Mouse (Mus musculus) c-Kit-positive CD71-positive TER-119-positive erythroid progenitor cells, embryonic 14.5 days (primary cell): Measurements from ENCODE around the gene Egfr.

Experiments
- DNase-seq: peaks from one replicate; pipeline ENCODE4 v3.0.0-alpha.2; 2013; ENCODE audit warnings: low spot score

Egfr gene

DNA sequence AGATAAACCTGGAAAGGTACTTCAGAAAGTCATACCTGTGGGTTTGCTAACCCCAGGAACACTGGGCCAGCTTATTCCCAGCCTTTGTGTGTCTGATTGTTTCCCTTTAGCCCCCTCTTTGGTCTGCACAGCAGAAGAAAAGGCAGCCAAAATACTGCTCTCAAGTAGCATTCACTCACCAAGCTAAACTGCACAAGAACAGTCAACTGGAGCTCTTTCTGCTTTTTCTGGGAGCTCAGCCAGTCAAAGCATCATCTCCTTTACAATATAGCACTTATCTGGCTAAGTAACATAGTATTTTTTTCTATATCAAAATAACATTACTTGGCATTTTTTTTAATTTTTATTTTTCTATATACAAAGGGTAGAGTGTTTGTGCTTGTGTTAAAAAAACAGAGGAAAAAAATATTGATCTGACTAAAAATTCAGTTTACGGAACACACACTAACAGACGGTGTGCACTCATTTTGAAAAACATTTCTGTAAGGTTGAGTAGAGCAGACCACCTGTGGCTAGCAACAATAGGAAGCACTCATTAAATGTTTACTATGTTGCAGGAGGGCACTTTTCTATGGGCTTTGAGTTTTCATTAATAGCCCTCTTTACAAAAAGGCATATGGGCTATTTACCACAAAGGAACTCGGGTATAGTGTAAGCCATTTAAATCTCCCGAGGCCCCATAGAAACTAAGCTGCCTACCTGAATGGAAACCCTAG, 72.0 kb downstream of the Egfr start:
- no peak for DNase-seq

DNA sequence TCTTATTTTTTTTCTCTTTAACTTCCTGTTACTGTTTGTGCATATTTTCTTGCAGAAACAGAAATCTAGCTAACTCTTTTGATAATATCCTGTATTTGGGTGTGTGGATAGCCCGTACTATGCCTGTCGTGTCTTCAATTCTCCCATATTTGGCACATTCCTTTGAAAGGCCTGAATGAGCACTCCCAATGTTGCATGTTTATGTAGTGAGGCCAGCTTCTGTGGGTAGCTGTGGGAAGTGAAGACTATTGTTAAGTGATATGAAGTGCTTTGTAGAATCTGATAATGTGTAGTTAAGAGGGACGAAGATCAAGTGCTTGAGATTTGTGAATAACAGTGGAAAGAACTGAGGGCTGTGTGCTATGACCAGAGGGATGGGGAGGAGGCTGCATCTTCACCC, 77.5 kb downstream of the Egfr start:
- no peak for DNase-seq

DNA sequence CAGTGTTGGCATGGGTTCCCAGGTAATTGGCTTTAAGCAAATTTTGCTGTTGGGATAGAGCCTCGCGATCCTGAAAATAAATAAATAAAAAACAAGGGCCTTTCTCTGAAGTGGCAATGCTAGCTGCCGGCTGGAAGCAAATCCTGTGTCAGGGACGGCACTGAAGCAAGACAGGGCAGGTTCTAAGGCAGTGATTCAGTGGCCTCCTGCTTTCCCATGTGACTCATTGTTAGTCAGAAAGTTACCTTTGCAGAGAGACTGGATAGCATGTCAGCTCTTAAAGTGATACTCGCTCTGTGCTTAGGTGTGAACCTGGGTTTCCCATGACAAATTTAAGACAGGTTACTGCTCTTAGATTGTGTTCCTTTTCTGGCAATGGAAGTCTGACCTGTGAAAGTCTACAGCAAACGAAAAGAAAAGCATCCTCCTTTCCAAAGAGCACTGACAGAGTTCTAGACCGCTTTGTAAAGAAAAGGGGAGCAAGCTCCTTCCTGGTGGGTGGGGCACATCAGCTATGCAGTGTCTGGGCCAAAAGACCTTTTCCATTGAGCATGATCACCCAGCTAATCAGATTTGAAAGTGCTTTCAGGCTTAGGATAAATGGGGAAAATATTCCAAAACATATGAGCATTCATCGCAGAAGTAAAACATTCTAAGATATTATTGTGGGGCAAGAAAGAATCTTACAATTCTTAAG, 78.7 kb downstream of the Egfr start:
- no peak for DNase-seq

DNA sequence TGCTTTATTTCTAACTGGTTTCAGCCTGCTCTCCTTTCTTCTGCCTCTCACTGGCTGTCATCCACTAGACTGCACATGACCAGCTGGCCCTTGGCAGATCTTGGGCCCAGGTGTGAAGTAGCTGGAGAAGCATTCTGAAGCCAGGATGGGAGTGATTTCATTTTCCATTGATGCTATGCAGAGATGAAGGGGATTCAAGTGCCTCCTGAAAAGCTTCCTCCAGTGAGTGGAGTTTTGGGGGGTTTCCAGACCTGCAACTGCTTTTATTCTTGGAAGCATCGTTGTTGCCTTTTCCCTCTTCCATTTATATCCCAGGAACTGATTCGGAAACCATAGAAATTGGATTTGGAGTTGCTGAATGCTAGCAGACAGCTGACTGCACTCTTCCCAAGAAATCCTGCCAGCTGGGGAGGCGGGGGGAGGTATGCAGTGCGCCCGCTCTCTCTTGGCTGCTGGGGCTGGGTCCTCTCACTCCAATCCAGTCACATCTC, 80.0 kb downstream of the Egfr start:
- DNase-seq = no peak

DNA sequence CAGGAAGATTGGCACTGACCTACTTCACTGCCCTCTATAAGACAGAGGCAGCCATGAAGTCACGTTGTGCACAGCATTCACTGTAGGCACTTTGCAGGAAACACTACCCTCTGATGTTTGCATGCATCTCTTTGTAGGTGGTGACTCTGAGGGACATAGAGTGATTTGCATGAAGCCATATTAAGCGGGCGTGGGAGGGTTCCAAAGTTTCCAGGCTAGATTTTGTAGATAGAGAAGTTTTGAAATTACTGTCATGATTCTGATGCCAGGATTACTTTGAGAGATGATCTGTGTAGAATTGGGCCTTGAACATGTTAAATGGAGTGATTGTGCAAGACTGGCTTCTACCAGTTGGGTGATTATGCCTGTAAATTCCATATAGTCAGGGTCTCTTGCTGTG, 86.8 kb downstream of the Egfr start:
- no peak for DNase-seq

DNA sequence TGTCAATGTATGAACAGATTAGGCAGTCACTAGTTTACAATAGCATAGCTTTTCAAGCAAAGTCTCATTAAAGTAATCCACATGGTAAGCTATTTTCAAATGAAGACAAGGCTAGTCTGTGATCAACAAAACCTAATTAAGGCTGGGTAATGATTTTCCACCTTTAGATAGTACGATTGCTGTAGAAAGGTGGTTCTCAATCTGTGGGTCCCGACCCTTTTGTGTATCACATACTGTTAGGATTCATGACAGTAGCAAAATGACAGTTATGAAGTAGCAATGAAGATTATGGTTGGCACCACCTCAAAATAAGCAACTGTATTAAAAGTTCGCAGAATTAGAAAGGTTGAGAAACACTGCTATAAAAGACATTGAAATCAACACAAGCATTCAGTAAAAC, 90.9 kb downstream of the Egfr start:
- DNase-seq = no peak

DNA sequence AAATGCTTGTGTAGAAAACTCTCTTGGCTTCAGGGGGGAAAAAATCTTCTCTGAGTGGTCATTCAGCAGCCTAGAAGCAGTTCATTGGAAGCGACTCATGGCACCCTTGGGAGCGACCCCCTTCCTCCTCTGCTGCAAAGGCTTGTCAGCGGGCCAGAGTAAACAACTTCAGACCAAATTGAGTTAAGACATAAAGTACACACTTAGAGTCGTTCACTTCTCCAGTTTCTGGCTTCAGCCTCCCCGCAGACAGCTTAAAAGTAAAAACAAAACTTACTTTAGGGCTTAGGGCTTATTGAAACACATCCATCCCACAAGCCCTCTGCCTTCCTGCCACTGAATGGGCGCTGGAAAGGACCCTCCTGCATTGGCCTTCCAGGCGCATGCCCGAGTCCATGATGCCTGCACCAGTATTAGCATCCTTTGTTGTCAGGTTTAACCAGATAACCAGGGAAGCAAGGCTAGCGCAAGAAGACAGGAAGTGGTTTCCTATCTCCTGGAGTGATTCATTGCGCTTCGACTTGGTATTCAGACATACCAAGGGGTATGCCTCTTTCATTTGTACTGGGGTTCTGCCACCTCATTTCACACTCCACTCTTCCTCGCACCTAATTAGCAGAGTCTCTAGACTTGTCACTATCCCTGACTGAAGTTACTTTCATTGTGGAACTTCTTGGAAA, 92.0 kb downstream of the Egfr start:
- DNase-seq = no peak

DNA sequence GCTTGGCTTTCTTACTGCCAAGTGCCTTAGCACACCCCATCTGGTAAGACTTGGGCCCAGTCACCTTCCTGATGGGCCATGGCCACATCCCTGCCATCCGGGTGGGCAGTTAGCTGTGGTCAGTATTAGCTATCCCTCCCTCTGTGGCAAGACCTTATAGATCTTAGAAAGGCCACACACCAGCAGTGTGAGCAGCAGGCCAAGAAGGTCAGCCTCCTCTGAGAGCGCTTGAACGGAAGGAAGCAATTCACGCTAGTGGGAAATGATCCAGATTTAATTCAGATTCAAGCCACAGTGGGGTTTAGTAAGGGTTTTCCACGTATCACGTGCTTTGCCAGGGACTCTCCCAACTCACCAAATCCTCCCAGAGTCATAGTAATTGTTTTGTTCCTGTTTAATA, 96.9 kb downstream of the Egfr start:
- no peak for DNase-seq

DNA sequence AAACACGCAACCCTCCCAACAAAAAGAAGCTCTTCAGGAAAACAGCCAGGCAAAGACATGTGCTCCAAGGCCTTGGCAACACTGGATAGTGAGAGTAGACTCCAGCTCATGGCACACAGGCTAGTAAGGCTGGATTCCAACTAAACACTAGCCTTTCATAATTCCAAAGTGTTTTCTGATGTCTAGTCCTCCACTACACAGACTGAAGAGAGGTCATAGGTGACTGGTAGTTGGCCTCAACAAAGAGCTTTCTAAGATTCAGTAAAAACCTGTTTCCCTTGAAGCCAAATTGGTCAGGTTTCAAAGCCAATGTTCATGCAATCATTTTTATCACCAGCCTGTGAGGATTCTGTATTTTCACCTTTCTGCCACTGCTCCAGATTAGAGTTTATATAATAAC, 99.4 kb downstream of the Egfr start:
- DNase-seq = no peak

DNA sequence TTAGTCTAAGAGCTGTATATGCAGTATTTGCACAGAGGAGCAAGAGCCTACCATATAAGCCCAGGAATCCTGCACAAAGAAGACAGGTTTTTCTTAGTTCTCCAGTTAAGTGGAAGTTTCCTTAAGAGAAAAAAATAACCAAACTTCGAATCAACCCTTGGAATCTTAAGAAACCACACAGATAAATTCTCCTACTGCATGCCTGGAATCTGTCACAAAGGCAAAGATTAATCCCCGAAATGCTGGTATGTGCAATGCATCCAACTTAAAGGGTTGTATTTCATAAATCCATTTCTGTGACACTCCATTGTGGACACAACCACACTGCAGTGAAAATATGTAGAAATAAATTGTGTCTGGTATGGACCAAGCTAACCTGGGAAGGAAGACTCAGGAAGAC, 102.1 kb downstream of the Egfr start:
- no peak for DNase-seq

DNA sequence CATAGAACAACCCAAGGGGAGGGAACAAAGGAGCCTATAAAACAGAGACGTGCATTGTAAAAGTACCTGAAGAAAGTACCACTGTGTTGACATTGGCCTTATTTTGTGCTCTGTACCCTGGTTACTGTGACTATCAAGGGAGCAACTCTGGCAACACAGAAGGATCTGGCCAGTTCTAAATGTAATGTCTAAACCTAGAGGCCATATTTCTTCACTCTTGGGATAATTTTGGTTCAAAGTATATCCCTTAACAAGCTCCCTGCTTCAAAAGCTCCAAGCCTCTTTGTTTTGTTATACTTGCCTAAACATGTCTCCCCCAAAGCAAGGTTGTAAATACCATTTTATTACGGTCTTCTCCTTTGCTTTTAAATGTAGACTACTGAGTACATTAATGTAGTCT, 105.3 kb downstream of the Egfr start:
- DNase-seq = no peak

DNA sequence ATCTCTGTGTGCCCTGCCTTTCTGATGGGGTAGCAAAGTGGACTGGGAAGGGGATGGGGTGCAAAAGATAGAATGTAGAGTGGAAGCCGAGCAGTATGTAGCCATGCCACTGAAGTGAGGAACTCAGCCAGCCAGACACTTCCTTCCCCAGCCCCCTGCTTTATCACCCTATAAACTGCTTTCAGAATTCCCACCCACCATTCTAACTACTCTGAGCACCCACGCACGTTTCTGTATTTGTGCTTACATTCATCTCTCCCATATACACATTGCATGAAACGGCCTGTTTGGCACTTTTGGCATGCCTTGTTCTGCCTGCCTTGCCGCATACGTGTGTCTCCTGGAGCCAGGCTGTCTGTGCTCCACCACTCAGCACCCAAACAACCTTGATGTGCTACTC, 109.0 kb downstream of the Egfr start:
- DNase-seq = no peak

DNA sequence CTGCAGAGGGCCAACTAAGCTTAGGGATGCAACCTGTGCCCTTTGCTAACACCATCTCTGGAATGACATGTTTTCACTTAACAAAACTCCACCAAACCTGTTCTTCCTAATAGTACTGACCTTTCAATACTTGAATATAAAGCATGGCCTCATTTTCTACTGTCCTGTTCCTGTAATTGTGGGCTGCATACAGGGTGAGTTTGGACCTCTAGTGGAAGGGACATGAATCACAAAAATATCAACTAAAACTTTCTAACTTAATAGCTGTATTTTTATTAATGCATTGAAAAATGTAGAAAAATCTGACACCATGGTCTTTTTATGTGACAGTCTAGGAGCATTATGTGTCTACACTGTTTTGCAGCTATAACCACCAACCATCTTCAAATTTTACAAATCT, 111.5 kb downstream of the Egfr start:
- DNase-seq = no peak

DNA sequence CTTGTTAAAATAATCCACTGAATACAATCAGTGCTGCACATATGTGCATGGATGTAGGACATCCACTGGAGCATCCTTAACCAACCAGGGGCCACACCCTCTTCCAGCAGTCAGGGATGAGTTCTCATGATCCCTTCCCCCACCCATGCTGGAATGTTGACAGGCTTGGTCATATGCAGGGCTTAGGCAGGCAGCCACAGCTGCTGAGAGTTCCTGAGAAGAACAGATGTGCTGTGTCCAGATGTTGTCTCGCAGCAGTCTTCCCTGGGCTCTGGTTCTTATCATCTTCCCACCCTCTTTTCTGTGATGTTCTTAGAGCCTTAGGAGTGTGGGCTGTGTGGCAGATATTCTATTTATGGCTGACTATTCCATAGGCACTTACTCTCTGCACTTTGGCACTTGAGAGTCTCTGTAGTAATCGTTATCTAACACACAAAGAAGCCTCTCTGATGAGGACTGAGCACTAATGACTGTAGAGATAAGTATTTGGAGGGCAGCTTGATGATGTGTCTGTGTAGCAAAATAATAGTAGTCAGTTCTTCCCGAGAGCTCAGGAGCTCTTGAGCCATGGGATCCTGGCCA, 113.1 kb downstream of the Egfr start:
- DNase-seq = no peak

DNA sequence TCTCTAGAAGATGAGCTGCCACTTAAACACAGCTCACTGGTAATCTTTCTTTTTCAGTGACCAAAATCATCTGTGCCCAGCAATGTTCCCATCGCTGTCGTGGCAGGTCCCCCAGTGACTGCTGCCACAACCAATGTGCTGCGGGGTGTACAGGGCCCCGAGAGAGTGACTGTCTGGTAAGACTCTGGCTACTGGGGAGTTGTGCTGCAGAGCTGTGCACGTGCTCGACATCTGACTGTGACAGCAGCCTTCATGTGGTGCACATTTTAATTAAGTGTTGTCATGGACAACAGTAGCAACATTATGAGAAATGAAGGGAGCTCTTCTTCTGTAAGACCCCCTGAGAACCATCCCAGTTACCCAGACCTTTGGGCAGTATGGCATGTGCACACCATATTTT, 116.0 kb downstream of the Egfr start:
- no peak for DNase-seq

DNA sequence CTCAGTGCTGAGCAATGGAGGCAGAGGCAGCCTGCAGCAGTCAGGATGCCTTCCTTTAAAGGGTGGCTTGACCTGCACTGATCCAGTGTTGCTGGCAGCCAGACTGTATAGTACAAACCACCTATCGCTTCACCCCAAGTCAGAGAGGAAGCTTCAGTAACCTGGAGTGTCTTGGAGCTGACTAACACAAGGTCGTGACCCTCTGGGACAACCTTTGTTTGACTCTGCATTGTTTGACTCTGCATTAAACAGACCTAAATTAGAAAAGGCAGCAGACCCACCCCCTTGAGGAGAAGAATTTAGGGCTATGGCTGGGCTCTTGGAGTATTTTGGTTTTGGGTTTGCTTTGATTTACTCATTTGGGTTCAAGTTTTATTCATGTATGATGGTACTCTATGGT, 117.5 kb downstream of the Egfr start:
- DNase-seq = no peak

DNA sequence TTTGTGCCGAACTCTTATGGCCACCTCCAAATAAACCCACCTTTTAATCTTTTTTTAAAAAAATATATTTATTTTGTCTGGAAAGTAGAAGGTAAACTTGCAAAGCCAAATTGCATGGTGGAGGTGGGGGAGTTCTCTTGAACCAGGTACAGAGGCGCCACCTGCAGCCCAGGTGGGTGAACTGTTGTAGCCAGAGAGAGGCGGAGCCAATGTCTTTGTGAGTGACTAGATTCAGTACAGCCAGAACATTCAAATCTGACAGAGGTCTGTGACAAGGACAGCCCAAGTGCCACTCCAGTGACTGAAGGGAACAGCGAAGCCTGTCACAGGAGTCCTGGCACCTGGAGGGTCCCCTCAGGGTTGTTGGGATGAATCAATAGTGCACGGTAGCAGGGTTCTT, 119.1 kb downstream of the Egfr start:
- peak; percentile 3 for DNase-seq

DNA sequence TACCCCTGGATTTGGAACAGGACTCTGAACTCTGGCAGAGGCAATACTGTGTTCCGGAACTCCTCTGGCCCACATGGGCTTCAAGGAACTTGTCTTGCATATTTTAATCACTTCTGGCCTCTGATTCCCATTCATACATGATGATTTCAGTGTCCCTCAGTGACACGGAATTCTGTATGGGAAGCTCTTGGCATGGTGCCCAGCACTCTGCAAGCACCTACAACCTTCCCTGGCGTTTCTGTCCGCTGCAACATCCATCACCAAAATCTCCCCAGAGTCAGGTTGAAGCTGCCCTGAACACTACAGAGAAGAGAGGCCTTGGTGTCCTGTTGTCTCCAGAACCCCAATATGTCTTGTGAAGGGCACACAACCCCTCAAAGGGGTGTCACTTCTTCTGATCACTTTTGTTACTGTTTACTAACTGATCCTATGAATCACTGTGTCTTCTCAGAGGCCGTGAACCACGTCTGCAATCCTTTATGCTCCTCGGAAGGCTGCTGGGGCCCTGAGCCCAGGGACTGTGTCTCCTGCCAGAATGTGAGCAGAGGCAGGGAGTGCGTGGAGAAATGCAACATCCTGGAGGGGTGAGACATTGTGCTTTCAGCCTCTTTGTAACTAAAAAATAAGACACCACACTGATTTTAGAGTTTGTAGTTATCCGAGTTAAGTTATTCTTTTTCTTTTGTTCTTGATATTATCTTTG, 125.8 kb downstream of the Egfr start:
- DNase-seq = no peak

DNA sequence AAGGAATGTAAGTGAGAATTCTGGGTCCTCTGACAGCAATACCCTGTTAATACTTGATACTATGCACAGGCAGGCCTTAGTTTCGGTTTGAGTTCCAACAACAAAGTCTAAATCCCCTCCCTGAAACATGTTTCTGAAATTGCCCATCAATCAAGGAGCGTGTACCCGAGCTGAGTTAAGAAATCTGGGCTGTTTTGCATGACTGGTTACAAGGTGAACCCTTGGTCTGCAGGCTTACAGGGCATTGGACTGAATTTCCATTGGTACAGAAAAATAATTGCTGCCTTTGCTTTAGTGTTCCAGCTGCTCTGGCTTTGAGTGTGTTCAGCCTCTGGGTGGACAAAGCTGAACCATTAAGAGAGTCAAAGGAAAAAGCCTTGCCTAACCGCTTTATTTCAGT, 129.9 kb downstream of the Egfr start:
- DNase-seq = no peak

DNA sequence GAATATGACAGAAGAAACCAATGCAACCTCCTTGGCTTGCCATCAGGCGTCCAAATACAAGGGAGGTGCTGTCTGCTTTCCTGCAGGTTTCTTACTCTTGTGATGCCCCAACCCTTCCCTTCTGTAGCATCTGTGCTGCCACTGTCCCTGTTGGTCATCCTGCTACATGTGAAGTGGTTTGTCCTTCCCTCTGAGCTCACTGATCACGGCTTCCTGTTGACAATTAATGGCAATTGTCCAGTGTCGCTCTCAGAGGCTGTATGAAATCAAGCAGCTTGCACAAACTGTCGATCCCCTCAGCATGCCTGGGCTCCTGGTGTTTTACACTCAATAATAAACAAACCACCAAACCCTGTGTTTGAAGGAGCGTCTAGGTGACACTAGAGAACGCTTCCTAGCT, 134.1 kb downstream of the Egfr start:
- DNase-seq = no peak

DNA sequence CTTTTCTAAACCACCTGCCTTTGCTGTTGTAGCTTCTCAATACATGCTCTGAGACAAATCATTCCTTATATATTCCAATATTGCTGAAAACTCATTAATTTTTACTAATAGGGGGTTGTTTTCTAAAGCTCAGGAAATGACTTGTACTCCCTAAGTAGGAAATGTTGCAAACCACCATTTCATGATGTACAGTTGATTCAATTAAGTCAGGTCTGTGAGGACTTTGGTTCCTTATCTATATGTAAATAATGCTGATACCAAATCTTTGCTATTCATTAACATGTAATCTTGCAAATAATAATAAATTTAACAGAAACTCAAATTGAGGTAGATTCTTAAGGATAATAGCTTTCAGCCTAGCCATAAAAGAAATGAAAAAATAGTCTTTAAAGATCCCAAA, 136.1 kb downstream of the Egfr start:
- DNase-seq = no peak
